Mouse (Mus musculus) cerebellum, adult 2 months (tissue): ENCODE measurements around the gene Tmem150b. TPM values are rescaled to one million over a fixed set of nuclear protein-coding genes. Genes with fewer than 3 reads are reported as not detected.

Experiments used
- DNase-seq, 2 experiments: peaks; one replicate each; pipeline ENCODE4 v3.0.0; 2021
- H3K27ac ChIP-seq: fragments of 200-500 bp; 2 replicates; pipeline ENCODE4 v1.5.1; 2012; ENCODE audit warnings: low read length, control low read depth, inconsistent platforms; ENCODE audit not compliant: insufficient read depth
- H3K27me3 ChIP-seq: fragments of 200-500 bp; 2 replicates; pipeline ENCODE4 v1.6.1; 2012; ENCODE audit warnings: inconsistent platforms, mild to moderate bottlenecking, low read length, moderate library complexity; ENCODE audit not compliant: control insufficient read depth, insufficient read depth
- H3K4me1 ChIP-seq: fragments of 200-500 bp; 2 replicates; pipeline ENCODE4 v1.6.1; 2011; ENCODE audit warnings: low read length; ENCODE audit not compliant: control insufficient read depth, insufficient read depth
- H3K4me3 ChIP-seq: fragments of 200-500 bp; replicated peaks from 2 replicates; pipeline ENCODE3; 2011; ENCODE audit warnings: mild to moderate bottlenecking, low read depth, low read length, control low read depth; ENCODE audit not compliant: insufficient read depth
- CTCF ChIP-seq: fragments of 200-500 bp; IDR thresholded peaks from 2 replicates; pipeline ENCODE4 v1.5.1; 2011; ENCODE audit warnings: low read depth, mild to moderate bottlenecking, control low read depth, low read length, moderate library complexity, borderline replicate concordance; ENCODE audit not compliant: insufficient read depth
- POLR2A ChIP-seq: fragments of 200-500 bp; IDR thresholded peaks from 2 replicates; pipeline ENCODE4 v1.6.1; 2011; ENCODE audit warnings: low read length, control low read depth, borderline replicate concordance; ENCODE audit not compliant: insufficient read depth
- WGBS: fragments of 180-500 bp; shearing (Covaris S2); methylation state at CpG from one replicate; pipeline ENCODE4 v1.1.7; 2018; 5-methylcytosine and 5-hydroxymethylcytosine counted together
- polyA plus RNA-seq: library from polyadenylated mRNA; depleted of rRNA; stranded (reverse); fragments of >200 nt; gene quantifications from 2 replicates; pipeline ENCODE4 v1.2.3, GENCODE M21; 2012

Gene Tmem150b
- polyA plus RNA-seq, 1 experiment, result not detected

DNA sequence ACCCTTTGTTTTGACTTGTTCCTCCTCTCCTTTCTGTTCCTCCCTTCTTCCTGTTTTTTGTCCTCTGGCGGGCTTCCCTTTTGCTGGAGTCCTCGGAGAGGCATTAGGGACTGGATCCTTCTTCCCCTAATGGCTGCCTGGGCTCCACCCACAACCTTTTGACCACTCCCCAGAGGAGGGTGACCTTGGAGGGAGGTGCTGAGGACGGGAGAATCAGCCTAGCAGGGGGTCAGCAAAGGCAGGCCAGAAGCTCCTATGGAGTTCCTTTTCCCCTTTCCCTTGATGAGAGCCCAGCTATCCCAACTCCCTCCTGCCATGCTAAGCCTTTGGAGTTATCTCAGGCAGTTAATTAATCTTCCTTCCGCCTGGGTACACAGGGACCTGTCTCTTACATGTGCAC, 16.1 kb upstream of the Tmem150b start:
- H3K27me3 ChIP-seq, result no peaks in the 10 kb centered on the region
- 5% methylated on average over 4 of the region's 4 CpGs for WGBS
- peak overlapping the region; percentile 97 for H3K27ac ChIP-seq
- H3K4me1 ChIP-seq, result peaks cover 13% of the 10 kb centered on the region; the same call in 1 of the 2 replicates
- TF ChIP-seq POLR2A (peak; percentile 66; the same call in 1 of the 2 replicates), CTCF (no peak)
- DNase-seq, result peak; percentile 78 to 82
- H3K4me3 ChIP-seq, result peak overlapping the region; percentile 99

DNA sequence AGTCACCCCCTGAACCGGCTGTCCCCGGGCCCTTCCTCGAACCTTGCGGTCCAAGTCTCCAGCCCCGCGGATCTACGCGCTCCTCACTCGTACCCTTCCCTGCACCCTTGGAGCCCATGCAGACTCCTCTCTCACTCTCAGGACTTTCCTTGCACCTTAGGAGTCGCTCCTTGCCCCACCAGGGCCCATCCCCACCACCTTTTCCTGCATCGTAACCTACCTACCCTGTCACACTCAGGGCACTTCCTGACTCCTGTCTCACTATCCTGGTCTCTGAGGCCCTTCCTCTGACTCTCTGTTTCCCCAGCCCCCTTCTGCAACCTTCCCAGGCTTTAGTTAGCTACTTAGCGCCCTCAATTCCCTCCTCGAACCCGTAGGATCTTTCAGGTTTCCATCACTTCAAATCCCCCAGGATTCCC, 15.3 kb upstream of the Tmem150b start:
- Histone ChIP-seq H3K27me3 (no peaks in the 10 kb centered on the region), H3K27ac (peak overlapping the region; percentile 97), H3K4me3 (peak overlapping the region; percentile 99), H3K4me1 (peaks cover 13% of the 10 kb centered on the region; the same call in 1 of the 2 replicates)
- no peak for TF ChIP-seq CTCF
- TF ChIP-seq POLR2A, result no peak
- under 1% methylated on average over 14 of the region's 14 CpGs for WGBS
- DNase-seq, result no peak

DNA sequence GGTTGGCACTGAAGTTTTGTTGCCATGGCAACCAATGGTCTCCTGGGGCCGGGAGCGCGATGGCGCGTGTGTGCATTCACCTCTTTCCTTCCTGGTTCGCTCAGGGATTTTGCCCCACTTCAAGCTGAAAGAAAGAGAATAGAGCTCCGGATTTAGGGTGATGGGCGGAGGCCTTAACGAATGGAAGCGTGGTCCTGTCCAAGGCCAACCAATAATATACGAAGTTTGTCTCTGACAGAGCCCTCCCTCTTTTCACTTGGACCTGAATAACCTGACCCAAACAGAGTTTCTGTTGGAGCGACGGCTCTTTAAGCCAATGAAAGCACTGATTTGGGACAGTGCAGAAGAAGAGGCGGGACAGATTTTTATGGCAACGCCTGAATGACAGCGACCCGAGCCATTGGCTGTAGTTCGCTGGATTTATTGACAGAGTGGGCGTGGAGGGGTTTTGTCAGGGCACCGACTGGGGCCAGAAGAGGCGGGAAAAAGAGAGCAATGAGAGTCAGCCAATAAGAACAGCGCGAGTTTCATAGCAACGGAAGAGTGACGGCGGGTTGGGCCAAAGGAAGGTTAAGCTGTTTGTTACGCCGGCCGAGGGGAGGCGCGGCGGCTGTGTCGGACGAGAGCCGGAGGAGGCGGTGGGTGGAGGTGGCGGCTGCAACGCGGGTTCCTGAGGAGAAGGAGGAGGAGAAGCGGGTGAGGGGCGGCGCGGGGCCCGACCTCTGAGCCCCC, 14.7 kb upstream of the Tmem150b start, which contains the start of gene Kmt5c:
Gene Kmt5c (plus strand): TSS at position 572 of the 732 bp plus-strand sequence.
- DNase-seq, result peak; percentile 97 to 100
- H3K27me3 ChIP-seq, result no peaks in the 10 kb centered on the region
- peak within 1 kb of the TSS; percentile 97 for H3K27ac ChIP-seq
- WGBS, result under 1% methylated on average over 41 of the region's 44 CpGs
- peaks cover 13% of the 10 kb centered on the region; the same call in 1 of the 2 replicates for H3K4me1 ChIP-seq
- TF ChIP-seq POLR2A, result peak; percentile 96
- no peak for TF ChIP-seq CTCF
- H3K4me3 ChIP-seq, result peak within 1 kb of the TSS; percentile 99

DNA sequence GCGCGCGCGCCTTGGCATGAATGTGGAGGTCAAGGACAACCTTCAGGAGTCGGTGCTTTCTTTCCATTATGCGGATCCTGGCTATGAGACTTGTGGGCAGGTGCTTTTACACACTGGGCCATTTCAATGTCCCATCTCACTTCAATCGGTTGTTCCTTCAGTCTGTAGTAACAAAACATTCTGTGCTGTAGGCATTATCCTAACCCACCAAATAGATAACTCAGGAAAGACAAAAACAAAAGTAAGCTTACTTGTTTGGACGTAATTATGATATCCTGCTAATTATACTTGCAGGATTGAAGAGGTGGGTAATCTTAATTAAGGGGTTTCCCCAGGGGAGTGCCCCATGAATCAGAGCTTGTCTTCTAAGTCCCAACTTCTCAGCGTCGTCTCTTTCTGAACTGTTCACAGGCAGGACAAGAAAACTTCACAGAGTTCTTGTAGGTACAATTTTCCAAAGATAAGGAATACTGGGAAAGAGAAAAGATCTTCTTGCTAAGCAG, 14.0 kb upstream of the Tmem150b start:
- DNase-seq, result no peak
- Histone ChIP-seq H3K4me1 (peaks cover 13% of the 10 kb centered on the region; the same call in 1 of the 2 replicates), H3K27me3 (no peaks in the 10 kb centered on the region), H3K27ac (no peak overlapping the region), H3K4me3 (peak overlapping the region; percentile 51)
- 36% methylated on average over 10 of the region's 10 CpGs for WGBS
- TF ChIP-seq POLR2A (no peak), CTCF (no peak)

DNA sequence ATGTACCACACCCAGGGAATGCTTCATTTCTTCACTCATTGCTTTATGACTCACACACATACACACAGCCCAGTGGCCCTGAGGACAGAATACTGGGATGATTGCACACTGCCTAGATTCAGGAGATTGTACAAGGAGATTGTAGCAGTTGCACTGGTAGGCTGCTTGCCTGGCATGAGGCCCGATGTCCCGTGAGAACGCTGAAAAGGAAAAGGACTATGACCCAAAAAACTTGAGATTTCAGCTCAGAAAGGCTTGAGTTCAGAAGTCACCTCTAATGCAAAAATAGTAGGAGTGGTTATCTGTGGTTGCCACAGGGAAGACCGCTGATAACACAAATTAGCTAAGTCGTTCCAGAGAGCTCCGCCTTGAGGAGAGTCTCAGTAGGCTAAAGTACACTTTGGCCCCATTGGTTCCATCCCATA, 7.9 kb upstream of the Tmem150b start:
- Histone ChIP-seq H3K4me1 (no peaks in the 10 kb centered on the region), H3K27ac (no peak overlapping the region), H3K27me3 (no peaks in the 10 kb centered on the region), H3K4me3 (no peak overlapping the region)
- DNase-seq, result no peak
- TF ChIP-seq POLR2A, result no peak
- TF ChIP-seq CTCF, result no peak
- 59% methylated on average over 6 of the region's 6 CpGs for WGBS

DNA sequence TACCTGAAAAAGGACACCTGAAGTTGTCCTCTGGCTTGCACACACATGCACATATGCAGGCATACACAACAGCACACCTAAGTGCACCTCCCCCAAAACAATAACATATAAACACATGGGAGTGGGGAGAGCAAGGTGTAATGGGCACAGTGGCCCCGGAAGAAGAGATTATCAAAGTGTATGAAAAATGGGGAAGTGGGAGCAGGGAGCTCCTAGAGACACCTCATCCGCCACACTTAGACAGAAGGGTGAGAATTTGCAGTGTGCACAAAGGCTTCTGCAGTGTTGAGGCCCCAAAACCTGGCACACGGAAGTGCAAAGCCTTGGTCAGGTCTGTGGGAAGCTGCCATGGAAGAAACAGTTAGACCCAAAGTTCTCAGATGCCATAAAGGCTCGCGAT, 6.0 kb upstream of the Tmem150b start:
- no peak for DNase-seq
- H3K27ac ChIP-seq, result no peak overlapping the region
- no peaks in the 10 kb centered on the region for H3K27me3 ChIP-seq
- TF ChIP-seq CTCF (no peak), POLR2A (no peak)
- H3K4me3 ChIP-seq, result no peak overlapping the region
- H3K4me1 ChIP-seq, result no peaks in the 10 kb centered on the region
- 85% methylated on average over 5 of the region's 5 CpGs for WGBS

DNA sequence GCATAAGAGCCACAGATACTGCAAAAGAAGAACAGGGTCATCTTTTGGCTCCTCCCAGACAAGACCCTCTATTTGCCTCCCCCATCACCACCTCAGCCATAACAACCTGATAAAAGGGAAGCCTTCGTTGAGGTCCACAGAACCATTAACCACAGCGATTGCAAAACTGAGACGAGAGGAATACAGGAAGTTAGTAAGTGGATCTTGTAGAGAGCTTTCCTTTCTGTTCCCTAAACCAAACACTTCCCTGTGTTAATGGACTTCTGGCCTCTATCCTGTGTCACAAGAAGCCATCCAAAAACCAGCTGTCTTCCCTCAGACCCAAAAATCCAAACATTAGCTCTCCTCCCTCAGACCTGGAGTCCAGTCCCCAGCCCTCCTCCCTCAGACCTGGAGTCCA, 690 bp downstream of the Tmem150b start:
- no peak for DNase-seq
- no peaks in the 10 kb centered on the region for H3K4me1 ChIP-seq
- TF ChIP-seq CTCF (no peak), POLR2A (no peak)
- 84% methylated on average over 3 of the region's 3 CpGs for WGBS
- no peak overlapping the region for H3K4me3 ChIP-seq
- no peak overlapping the region for H3K27ac ChIP-seq
- H3K27me3 ChIP-seq, result no peaks in the 10 kb centered on the region

DNA sequence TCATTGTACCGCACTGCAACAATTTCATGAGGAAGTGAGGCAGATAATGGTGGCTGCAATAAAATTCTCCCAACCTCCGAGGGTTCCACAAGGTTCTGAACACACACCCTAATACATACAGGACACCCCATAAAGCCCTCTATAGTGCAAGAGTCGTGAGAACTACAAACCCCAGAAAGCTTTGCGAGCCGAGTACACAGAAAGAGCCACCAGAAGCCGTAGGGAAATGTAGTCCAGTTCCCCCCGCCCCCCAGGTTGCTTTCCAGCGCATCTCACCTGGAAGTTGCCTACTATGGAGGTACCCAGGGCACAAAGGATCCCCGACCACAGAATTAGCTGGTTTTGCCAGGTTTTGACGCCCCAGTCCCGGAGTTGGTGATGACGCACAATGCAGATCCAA, 1.5 kb downstream of the Tmem150b start:
- peak; percentile 54 to 57 for DNase-seq
- H3K27ac ChIP-seq, result no peak overlapping the region
- H3K4me1 ChIP-seq, result no peaks in the 10 kb centered on the region
- no peak for TF ChIP-seq CTCF
- no peak for TF ChIP-seq POLR2A
- H3K27me3 ChIP-seq, result no peaks in the 10 kb centered on the region
- peak overlapping the region; percentile 54 for H3K4me3 ChIP-seq
- WGBS, result 40% methylated on average over 12 of the region's 12 CpGs
